Mouse (Mus musculus) kidney, adult 8-10 months (tissue): ENCODE measurements at regions not wholly inside any gene's neighbourhood (a gene's known extent, or its start where the extent isn't known, plus 50 kb on each side); places are given as distances from the start of the nearest gene placed in this dataset.

Experiments
- DNase-seq, 2 experiments: peaks; one replicate each; pipeline ENCODE4 v3.0.0; 2022

- peak in 1 of 2 experiments; percentile 8 for DNase-seq
Observed at GRCm38 (mm10) chr10:17213310-17214064, 509.5 kb upstream of the Cited2 start.

GRCm38 (mm10) chr10:17214065-17214440, 509.0 kb upstream of the Cited2 start:
- DNase-seq: no peak

- DNase-seq: no peak
Observed at GRCm38 (mm10) chr10:17215029-17215428, 508.0 kb upstream of the Cited2 start.

GRCm38 (mm10) chr10:17221495-17221894, 501.5 kb upstream of the Cited2 start:
- no peak for DNase-seq

GRCm38 (mm10) chr10:17225727-17226126, 497.3 kb upstream of the Cited2 start:
- DNase-seq: no peak

- no peak for DNase-seq
Observed at GRCm38 (mm10) chr10:17230040-17230818, 492.8 kb upstream of the Cited2 start.

GRCm38 (mm10) chr10:17235955-17236650, 486.9 kb upstream of the Cited2 start:
- no peak for DNase-seq

GRCm38 (mm10) chr10:17236761-17237160, 486.3 kb upstream of the Cited2 start:
- no peak for DNase-seq

- DNase-seq: no peak
Observed at GRCm38 (mm10) chr10:17237463-17237862, 485.6 kb upstream of the Cited2 start.

- DNase-seq: no peak
Observed at GRCm38 (mm10) chr10:17237918-17238850, 484.8 kb upstream of the Cited2 start.

- DNase-seq: no peak
Observed at GRCm38 (mm10) chr10:17248270-17248669, 474.7 kb upstream of the Cited2 start.

GRCm38 (mm10) chr10:17253040-17253439, 470.0 kb upstream of the Cited2 start:
- DNase-seq: no peak

- peak; percentile 13 to 63 for DNase-seq
Observed at GRCm38 (mm10) chr10:17260154-17260553, 462.9 kb upstream of the Cited2 start.

- DNase-seq: peak in 1 of 2 experiments; percentile 36
Observed at GRCm38 (mm10) chr10:17260615-17261014, 462.4 kb upstream of the Cited2 start.

- DNase-seq: no peak
Observed at GRCm38 (mm10) chr10:17261192-17261824, 461.7 kb upstream of the Cited2 start.

GRCm38 (mm10) chr10:17261825-17262205, 461.2 kb upstream of the Cited2 start:
- no peak for DNase-seq

GRCm38 (mm10) chr10:17272646-17273045, 450.4 kb upstream of the Cited2 start:
- no peak for DNase-seq

GRCm38 (mm10) chr10:17273855-17274254, 449.2 kb upstream of the Cited2 start:
- DNase-seq: no peak

- DNase-seq: no peak
Observed at GRCm38 (mm10) chr10:17275214-17275613, 447.8 kb upstream of the Cited2 start.

- DNase-seq: no peak
Observed at GRCm38 (mm10) chr10:17277911-17278310, 445.1 kb upstream of the Cited2 start.

GRCm38 (mm10) chr10:17284858-17285257, 438.2 kb upstream of the Cited2 start:
- DNase-seq: no peak

- DNase-seq: no peak
Observed at GRCm38 (mm10) chr10:17287141-17287540, 435.9 kb upstream of the Cited2 start.
